Mouse (Mus musculus): ENCODE measurements around the gene H2al1f. TPM values are rescaled to one million over a fixed set of nuclear protein-coding genes. Genes with fewer than 3 reads are reported as not detected.
"Not testable (repeated sequence)": the region's sequence is repeated elsewhere in the genome, so short reads cannot be mapped to it uniquely, and the experiment has no call there.

H2al1f gene
- polyA plus RNA-seq, 1 experiment from 2014 or later = not detected

DNA sequence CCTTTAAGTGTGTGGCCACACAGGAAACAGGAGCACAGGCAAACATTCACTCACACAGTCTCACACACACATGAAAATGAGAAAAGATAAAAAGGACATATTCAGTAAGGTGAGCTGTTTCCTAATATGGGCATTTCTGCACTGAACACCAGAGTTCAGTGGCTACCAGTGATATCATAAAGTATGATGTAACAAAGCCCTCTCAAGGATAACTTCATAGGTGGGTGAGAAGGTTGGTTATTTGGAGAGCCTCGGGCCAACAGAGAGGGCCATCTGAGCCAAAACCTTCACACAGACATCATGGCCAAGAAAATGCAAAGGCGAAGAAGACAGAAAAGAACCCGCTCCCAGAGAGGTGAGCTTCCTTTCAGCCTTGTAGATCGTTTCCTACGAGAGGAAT lies 9.4 kb downstream of the H2al1f start, which contains the start of gene H2al1i:
Gene H2al1i (plus strand): TSS at position 301 of the 400 bp plus-strand sequence.
- DNase-seq (ENCODE audit: low read depth, low spot score); CTCF ChIA-PET; POLR2A ChIA-PET; H3K27me3 ChIP-seq; in situ Hi-C loops (cut with MboI; ENCODE audit: low pct_unique_long_range_greater_than_20kb); ATAC-seq: not testable (repeated sequence)

DNA sequence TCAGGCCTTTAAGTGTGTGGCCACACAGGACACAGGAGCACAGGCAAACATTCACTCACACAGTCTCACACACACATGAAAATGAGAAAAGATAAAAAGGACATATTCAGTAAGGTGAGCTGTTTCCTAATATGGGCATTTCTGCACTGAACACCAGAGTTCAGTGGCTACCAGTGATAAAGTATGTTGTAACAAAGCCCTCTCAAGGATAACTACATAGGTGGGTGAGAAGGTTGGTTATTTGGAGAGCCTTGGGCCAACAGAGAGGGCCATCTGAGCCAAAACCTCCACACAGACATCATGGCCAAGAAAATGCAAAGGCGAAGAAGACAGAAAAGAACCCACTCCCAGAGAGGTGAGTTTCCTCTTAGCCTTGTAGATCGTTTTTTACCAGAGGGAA lies 12.6 kb downstream of the H2al1f start, which contains the start of gene H2al1j:
Gene H2al1j (plus strand): TSS at position 301 of the 400 bp plus-strand sequence.
- POLR2A ChIA-PET = interaction anchor here (0.7 kb wide), 1 partner anchor 37 kb away, joined by 3 read pairs; no protein-coding TSS in a partner anchor
- CTCF ChIA-PET; H3K27me3 ChIP-seq; in situ Hi-C loops (cut with MboI; ENCODE audit: low pct_unique_long_range_greater_than_20kb); DNase-seq (ENCODE audit: low read depth, low spot score); ATAC-seq: not testable (repeated sequence)

DNA sequence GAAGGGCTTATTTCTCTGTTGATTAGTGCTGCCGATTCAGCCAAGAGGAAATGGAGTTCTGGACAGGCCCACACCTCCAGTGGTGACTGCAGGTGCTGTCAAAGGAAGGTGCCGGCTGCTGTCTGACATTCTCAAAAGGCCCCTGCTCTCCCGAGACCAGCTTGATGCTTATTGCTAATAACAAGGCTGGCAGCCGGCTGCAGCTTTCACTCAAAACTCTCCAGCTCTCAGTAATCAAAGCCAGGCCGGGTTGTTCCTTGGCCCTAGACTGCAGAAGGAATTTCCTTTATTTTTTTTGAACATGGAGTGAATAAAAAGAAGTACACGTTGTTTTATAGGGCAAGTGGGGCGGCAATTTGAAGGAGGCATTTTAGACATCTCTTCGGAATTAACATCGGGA lies 30.8 kb downstream of the H2al1f start:
- DNase-seq (ENCODE audit: low read depth, low spot score) (no peak), ATAC-seq (no peak)
- ChIA-PET CTCF (interaction anchor here (1.1 to 1.7 kb wide), 2 partner anchors 12 to 17 kb away, joined by 3 to 5 read pairs; no protein-coding TSS in a partner anchor), POLR2A (no interaction called here)
- in situ Hi-C loops (cut with MboI; ENCODE audit: low pct_unique_long_range_greater_than_20kb) = no loop called here
- peaks cover 16% of the 10 kb centered on the region for H3K27me3 ChIP-seq
- TF ChIP-seq CTCF (IDR thresholded peaks at IDR 0.05) = no peak

DNA sequence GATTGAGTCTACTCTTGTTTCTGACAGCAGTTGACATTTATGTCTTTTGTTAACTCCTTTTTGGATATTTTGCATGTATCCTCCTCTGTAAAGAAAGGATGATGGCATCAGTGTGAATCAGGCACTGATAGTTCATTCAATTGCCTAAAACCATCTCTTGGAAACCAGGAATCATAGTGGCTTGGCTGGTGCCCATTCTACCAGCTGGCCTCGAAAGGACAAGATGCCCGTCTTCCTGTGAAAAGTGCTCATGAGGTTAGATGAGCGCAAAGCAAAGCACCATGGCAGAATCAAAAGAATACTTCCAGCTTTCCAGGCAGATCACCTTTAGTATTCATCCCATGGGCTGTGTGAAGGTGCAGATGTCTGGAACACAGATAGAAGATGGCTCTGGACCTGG lies 31.8 kb downstream of the H2al1f start:
- H3K27me3 ChIP-seq = peaks cover 16% of the 10 kb centered on the region
- DNase-seq (ENCODE audit: low read depth, low spot score) (no peak), ATAC-seq (no peak)
- CTCF ChIA-PET = interaction anchor here (1.0 to 1.7 kb wide), 2 partner anchors 10 to 16 kb away, joined by 3 read pairs; no protein-coding TSS in a partner anchor
- in situ Hi-C loops (cut with MboI; ENCODE audit: low pct_unique_long_range_greater_than_20kb) = no loop called here
- POLR2A ChIA-PET = no interaction called here
- TF ChIP-seq CTCF (IDR thresholded peaks at IDR 0.05) = no peak

DNA sequence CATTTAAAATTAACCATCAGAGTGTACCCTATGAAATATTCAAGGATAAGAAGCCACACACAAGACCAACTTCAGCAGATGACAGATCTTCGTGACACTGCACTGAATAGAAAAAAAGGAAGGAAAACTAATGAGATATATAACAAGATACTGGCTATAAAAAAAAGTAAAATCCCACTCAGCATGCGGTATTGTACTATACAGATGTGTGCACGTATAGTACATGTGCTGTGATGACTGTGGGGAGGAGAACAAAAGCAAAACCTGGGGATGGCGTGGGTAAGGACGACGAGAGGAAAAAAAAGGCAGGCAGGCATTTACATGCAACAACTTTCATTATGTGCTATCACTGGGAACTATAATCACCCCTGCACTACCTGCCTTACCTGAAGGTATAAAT lies 45.9 kb downstream of the H2al1f start:
- H3K27me3 ChIP-seq = peaks cover 28% of the 10 kb centered on the region
- DNase-seq (ENCODE audit: low read depth, low spot score) (no peak), ATAC-seq (no peak)
- TF ChIP-seq CTCF (IDR thresholded peaks at IDR 0.05) = no peak
- POLR2A ChIA-PET = no interaction called here
- CTCF ChIA-PET = no interaction called here
- in situ Hi-C loops (cut with MboI; ENCODE audit: low pct_unique_long_range_greater_than_20kb) = no loop called here

DNA sequence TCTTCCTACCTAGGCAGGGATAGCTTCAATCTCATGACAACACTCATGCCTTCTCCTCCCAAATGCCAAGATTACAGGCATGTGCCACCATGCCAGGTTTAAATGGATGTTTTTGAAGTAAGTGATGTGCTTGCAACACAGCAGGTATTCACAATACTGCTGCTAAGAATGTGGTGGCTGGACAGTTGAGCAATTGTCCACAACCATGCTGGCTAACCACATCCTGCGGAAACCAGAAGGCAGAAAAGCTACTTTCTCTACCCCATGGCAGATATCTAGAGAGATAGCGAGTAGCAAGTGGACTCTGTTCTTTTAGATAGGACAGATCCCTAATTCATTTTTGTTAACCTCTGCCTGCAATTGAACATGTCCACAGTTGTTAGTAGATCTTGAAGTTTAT lies 46.3 kb downstream of the H2al1f start:
- CTCF ChIA-PET = no interaction called here

DNA sequence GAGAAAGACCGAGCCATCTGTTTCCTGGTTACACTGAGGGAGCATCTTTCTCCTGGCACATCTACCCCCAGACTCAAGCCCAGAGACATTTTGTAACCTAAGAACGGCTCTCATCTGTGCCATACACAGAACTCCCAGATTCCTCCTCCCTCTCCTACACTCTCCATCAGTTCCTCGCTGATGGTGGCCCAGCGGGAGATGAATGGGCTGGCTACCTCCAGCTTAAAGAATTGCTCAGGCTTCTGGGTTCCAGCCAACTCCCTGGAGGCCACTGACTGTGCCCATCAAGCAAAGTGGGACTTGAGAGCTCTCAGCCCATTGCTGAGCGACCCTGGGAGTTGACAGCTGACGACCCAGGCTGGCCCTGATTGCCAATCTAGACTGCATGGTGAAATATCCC lies 48.9 kb downstream of the H2al1f start:
- in situ Hi-C loops (cut with MboI; ENCODE audit: low pct_unique_long_range_greater_than_20kb) = no loop called here
- peaks cover 25% of the 10 kb centered on the region for H3K27me3 ChIP-seq
- POLR2A ChIA-PET = interaction anchor here (0.6 kb wide), 1 partner anchor 79 kb away, joined by 3 read pairs; no protein-coding TSS in a partner anchor
- TF ChIP-seq CTCF (IDR thresholded peaks at IDR 0.05) = no peak
- DNase-seq (ENCODE audit: low read depth, low spot score) (no peak), ATAC-seq (no peak)
- CTCF ChIA-PET = no interaction called here

More for the DNA sequence above, 46.3 kb downstream of the H2al1f start:
- POLR2A ChIA-PET = no interaction called here
- ATAC-seq (no peak), DNase-seq (ENCODE audit: low read depth, low spot score) (no peak)
- in situ Hi-C loops (cut with MboI; ENCODE audit: low pct_unique_long_range_greater_than_20kb) = no loop called here
- TF ChIP-seq CTCF (IDR thresholded peaks at IDR 0.05) = no peak
- peaks cover 28% of the 10 kb centered on the region for H3K27me3 ChIP-seq

Other genes starting within 250 kb of the H2al1f start
- gene H2al1a, start 15.9 kb upstream of the H2al1f start, polyA plus RNA-seq (2021) = not detected
- gene H2al1b, start 12.7 kb upstream of the H2al1f start, polyA plus RNA-seq (2021) = not detected
- gene H2al1c, start 9.5 kb upstream of the H2al1f start, polyA plus RNA-seq (2021) = not detected
- gene H2al1d, start 6.3 kb upstream of the H2al1f start, polyA plus RNA-seq (2021) = not detected
- gene H2al1e, start 3.2 kb upstream of the H2al1f start, polyA plus RNA-seq (2021) = not detected
- gene H2al1g, start 3.1 kb downstream of the H2al1f start, polyA plus RNA-seq (2021) = not detected
- gene H2al1h, start 6.3 kb downstream of the H2al1f start, polyA plus RNA-seq (2021) = not detected
- not detected for gene H2al1i, start 9.5 kb downstream of the H2al1f start, polyA plus RNA-seq (2021)
- not detected for gene H2al1j, start 12.7 kb downstream of the H2al1f start, polyA plus RNA-seq (2021)